Mouse (Mus musculus) erythroblast, adult 5-6 weeks (primary cell): Measurements from ENCODE around the gene Surf4. TPM values are rescaled to one million over a fixed set of nuclear protein-coding genes. Genes with fewer than 3 reads are reported as not detected.
"Not testable (repeated sequence)": the region's sequence is repeated elsewhere in the genome, so short reads cannot be mapped to it uniquely, and the experiment has no call there.

ENCODE experiments used
- ATAC-seq: replicated peaks from 2 replicates; pipeline ENCODE4 v1.8.0; 2016; ENCODE audit warnings: moderate number of reproducible peaks, mild to moderate bottlenecking, moderate TSS enrichment, inconsistent platforms; ENCODE audit not compliant: poor library complexity, low FRiP score, severe bottlenecking
- total RNA-seq, 2 experiments: library from RNA; stranded (forward) in 1 of 2; stranded (reverse) in 1 of 2; fragments of 150-400 nt in 1 of 2; fragments of 200-764, 138-1000 nt in 1 of 2; gene quantifications; 2 replicates each; pipeline versions ENCODE4 v1.2.3 to v1.2.4; 2015 to 2017; ENCODE audit warnings: low replicate concordance in 2 of 2

Surf4 gene
- total RNA-seq, 2 experiments from 2014 or later: 21.4 to 24.4 TPM

DNA sequence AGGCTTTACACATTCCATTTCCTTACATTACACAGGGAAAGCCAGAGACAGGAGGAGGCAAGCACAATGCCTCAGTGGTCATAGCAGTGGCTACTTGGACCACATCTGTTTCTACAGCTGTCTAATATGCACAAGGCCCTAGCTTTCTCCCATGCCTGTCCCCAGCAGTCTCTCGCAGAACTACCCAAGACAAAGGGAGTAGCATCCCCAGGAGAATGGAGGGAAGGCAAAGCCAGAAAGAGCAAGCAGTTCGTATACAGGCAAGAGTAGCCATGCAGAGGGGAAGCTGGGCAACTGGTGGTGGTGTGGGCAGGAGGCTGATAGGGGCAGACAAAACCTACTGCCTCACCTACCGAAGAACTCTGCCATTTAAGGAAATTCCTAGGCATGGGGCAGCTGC is 27.3 kb downstream of the Surf4 start:
- ATAC-seq: no peak

GRCm38 (mm10) chr2:26905936-26906335 is 27.8 kb downstream of the Surf4 start:
- ATAC-seq: no peak

DNA sequence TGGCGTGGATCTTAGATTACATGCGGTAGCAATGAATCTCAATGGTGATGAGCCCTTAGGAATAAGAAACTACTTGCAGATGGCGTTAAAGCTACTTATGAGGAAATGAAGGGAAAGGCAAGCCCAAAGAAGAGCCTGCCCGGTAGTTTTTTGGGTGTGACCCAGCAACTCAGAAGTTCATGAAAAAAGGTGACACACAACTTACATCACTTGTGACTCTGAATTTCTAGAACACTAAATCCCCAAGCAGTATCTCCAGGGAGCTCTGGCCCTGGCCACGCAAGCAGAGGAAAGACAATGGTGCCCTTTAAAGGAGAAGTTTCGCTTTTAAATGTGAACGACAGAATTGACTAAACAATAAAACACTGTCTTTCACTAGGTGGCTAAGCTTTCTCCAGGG is 30.4 kb downstream of the Surf4 start:
- ATAC-seq: no peak

GRCm38 (mm10) chr2:26902467-26903220 is 31.1 kb downstream of the Surf4 start, which contains the start of gene Surf6:
Gene Surf6 (minus strand): TSS chr2:26902879.
- peak; percentile 91 for ATAC-seq

- no peak for ATAC-seq
These were observed 31.8 kb downstream of the Surf4 start for GRCm38 (mm10) chr2:26901834-26902400.

- no peak for ATAC-seq
These were observed 33.0 kb downstream of the Surf4 start for GRCm38 (mm10) chr2:26900731-26901130.

DNA sequence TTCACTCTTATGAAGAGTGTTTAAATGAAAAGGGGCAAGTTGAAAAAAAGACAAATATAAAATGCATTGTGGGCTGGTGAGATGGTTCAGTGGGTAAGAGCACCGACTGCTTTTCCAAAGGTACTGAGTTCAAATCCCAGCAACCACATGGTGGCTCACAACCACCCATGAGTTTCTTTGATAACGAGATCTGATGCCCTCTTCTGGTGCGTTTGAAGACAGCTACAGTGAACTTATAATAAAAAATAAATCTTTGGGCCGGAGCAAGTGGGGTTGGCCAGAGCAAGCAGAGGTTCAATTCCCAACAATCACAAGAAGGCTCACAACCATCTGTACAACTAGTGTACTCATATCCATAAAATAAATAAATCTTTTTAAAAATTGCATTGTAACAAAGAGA is 37.8 kb downstream of the Surf4 start:
- no peak for ATAC-seq

- ATAC-seq: not testable (repeated sequence)
These were observed 47.6 kb downstream of the Surf4 start for GRCm38 (mm10) chr2:26886170-26886569.

DNA sequence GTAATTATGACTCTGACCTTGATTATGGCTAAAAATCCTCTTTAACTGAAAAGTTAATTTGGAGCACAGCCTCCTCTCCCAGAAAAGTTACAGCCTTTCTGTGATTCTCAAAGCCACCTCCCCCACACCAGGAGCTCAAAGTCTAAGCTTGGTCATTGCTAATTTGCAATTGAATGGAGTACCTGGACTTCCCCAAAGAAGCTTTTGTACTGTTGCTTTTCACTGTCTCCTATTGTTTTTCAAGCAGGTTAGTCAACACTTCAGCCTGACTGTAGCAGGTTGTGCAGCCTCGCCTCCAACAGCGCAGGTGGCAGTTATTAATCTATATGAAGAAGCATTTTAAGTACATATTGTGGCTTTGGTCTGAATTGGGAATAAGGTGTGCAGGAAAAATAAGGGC is 48.2 kb downstream of the Surf4 start:
- not testable (repeated sequence) for ATAC-seq

- no peak for ATAC-seq
These were observed 55.2 kb downstream of the Surf4 start for GRCm38 (mm10) chr2:26878571-26878970.

DNA sequence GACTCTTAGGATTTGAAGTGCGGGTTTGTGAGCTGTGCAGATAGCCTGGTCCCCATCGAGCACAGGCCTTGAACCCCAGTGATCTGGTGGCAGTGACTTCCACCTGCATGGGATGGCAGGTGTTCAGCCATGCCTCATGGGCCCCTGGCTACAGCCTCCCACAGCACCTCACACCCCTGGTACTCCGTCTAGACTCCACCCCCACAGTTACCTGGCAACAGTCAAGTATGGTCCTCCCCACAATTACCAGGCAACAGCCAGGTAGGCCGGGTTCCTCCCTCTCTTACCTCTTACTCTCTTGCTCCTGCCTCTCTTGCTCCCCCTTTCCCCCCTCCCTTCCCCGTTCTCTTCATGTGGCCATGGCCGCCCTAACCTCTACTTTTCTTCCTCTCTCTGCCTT is 63.1 kb downstream of the Surf4 start:
- ATAC-seq: no peak

Other genes with a start within 250 kb of the Surf4 start
- not detected in 2 replicates for gene Abo, start 68.9 kb downstream of the Surf4 start, total RNA-seq (2015; ENCODE audit: low replicate concordance)
- not detected in 2 replicates for gene Abo, start 68.9 kb downstream of the Surf4 start, total RNA-seq (2017; ENCODE audit: low replicate concordance)
- gene Surf6, start 31.0 kb downstream of the Surf4 start, total RNA-seq (2015; ENCODE audit: low replicate concordance): 2.1 and 6.1 TPM in 2 replicates
- gene Surf6, start 31.0 kb downstream of the Surf4 start, total RNA-seq (2017; ENCODE audit: low replicate concordance): 7.4 and 7.6 TPM in 2 replicates
- 1.3 and 4.4 TPM in 2 replicates for gene Med22, start 23.3 kb downstream of the Surf4 start, total RNA-seq (2015; ENCODE audit: low replicate concordance)
- 6.0 and 10.6 TPM in 2 replicates for gene Med22, start 23.3 kb downstream of the Surf4 start, total RNA-seq (2017; ENCODE audit: low replicate concordance)
- gene Rpl7a, start 23.2 kb downstream of the Surf4 start, total RNA-seq (2015; ENCODE audit: low replicate concordance): 469 and 488 TPM in 2 replicates
- gene Rpl7a, start 23.2 kb downstream of the Surf4 start, total RNA-seq (2017; ENCODE audit: low replicate concordance): 357 and 378 TPM in 2 replicates
- 14.4 and 16.9 TPM in 2 replicates for gene Surf2, start 17.6 kb downstream of the Surf4 start, total RNA-seq (2015; ENCODE audit: low replicate concordance)
- 4.2 and 15.0 TPM in 2 replicates for gene Surf2, start 17.6 kb downstream of the Surf4 start, total RNA-seq (2017; ENCODE audit: low replicate concordance)
- 9.6 and 34.7 TPM in 2 replicates for gene Surf1, start 17.4 kb downstream of the Surf4 start, total RNA-seq (2015; ENCODE audit: low replicate concordance)
- gene Surf1, start 17.4 kb downstream of the Surf4 start, total RNA-seq (2017; ENCODE audit: low replicate concordance): 17.5 and 20.1 TPM in 2 replicates
- not detected in 2 replicates for gene Stkld1, start 119 bp upstream of the Surf4 start, total RNA-seq (2015; ENCODE audit: low replicate concordance)
- not detected in 2 replicates for gene Stkld1, start 119 bp upstream of the Surf4 start, total RNA-seq (2017; ENCODE audit: low replicate concordance)
- 2.9 and 4.8 TPM in 2 replicates for gene Rexo4, start 30.5 kb upstream of the Surf4 start, total RNA-seq (2015; ENCODE audit: low replicate concordance)
- gene Rexo4, start 30.5 kb upstream of the Surf4 start, total RNA-seq (2017; ENCODE audit: low replicate concordance): 17.0 and 24.2 TPM in 2 replicates
- gene Adamts13, start 39.5 kb upstream of the Surf4 start, total RNA-seq (2015; ENCODE audit: low replicate concordance): 0.19 and 0.42 TPM in 2 replicates
- 0.28 and 0.77 TPM in 2 replicates for gene Adamts13, start 39.5 kb upstream of the Surf4 start, total RNA-seq (2017; ENCODE audit: low replicate concordance)
- gene Cacfd1, start 76.0 kb upstream of the Surf4 start, total RNA-seq (2015; ENCODE audit: low replicate concordance): 1.2 and 4.4 TPM in 2 replicates
- 2.8 and 14.5 TPM in 2 replicates for gene Cacfd1, start 76.0 kb upstream of the Surf4 start, total RNA-seq (2017; ENCODE audit: low replicate concordance)
- gene Slc2a6, start 94.1 kb upstream of the Surf4 start, total RNA-seq (2015; ENCODE audit: low replicate concordance): 1.2 and 2.5 TPM in 2 replicates
- 0.56 and 1.9 TPM in 2 replicates for gene Slc2a6, start 94.1 kb upstream of the Surf4 start, total RNA-seq (2017; ENCODE audit: low replicate concordance)
- gene Mymk, start 138.3 kb upstream of the Surf4 start, total RNA-seq (2015; ENCODE audit: low replicate concordance): not detected in 2 replicates
- not detected in 2 replicates for gene Mymk, start 138.3 kb upstream of the Surf4 start, total RNA-seq (2017; ENCODE audit: low replicate concordance)
- not detected in 2 replicates for gene Adamtsl2, start 145.5 kb upstream of the Surf4 start, total RNA-seq (2015; ENCODE audit: low replicate concordance)
- not detected in 2 replicates for gene Adamtsl2, start 145.5 kb upstream of the Surf4 start, total RNA-seq (2017; ENCODE audit: low replicate concordance)
- gene Fam163b, start 208.6 kb upstream of the Surf4 start, total RNA-seq (2015; ENCODE audit: low replicate concordance): not detected in 2 replicates
- not detected in 2 replicates for gene Fam163b, start 208.6 kb upstream of the Surf4 start, total RNA-seq (2017; ENCODE audit: low replicate concordance)
- gene Dbh, start 231.3 kb upstream of the Surf4 start, total RNA-seq (2015; ENCODE audit: low replicate concordance): not detected in 2 replicates
- not detected in 2 replicates for gene Dbh, start 231.3 kb upstream of the Surf4 start, total RNA-seq (2017; ENCODE audit: low replicate concordance)